Mouse (Mus musculus) C2C12 (cell line): Measurements from ENCODE around the gene Ifi35. TPM values are rescaled to one million over a fixed set of nuclear protein-coding genes. Genes with fewer than 3 reads are reported as not detected.

ENCODE experiments used
- H3K27me3 ChIP-seq: one replicate; pipeline ENCODE4 v1.6.1; 2011; ENCODE audit not compliant: control insufficient read depth, insufficient read depth, insufficient read length
- H3K36me3 ChIP-seq: one replicate; pipeline ENCODE4 v1.6.1; 2011; ENCODE audit not compliant: control insufficient read depth, insufficient read depth
- H3K4me3 ChIP-seq: one replicate; pipeline ENCODE4 v1.5.1; 2011; ENCODE audit warnings: mild to moderate bottlenecking, control low read depth; ENCODE audit not compliant: poor library complexity, insufficient read depth, severe bottlenecking
- H3K79me2 ChIP-seq: one replicate; pipeline ENCODE4 v1.6.1; 2011; ENCODE audit not compliant: control insufficient read depth, insufficient read depth
- H3K79me3 ChIP-seq: one replicate; pipeline ENCODE4 v1.6.1; 2011; ENCODE audit warnings: low read depth, control low read depth
- H3ac ChIP-seq: one replicate; pipeline ENCODE3; 2011; ENCODE audit warnings: low read depth; ENCODE audit not compliant: control insufficient read depth, insufficient read length
- CEBPB ChIP-seq: IDR thresholded peaks from one replicate; pipeline ENCODE4 v1.6.1; 2011; ENCODE audit warnings: low read depth, mild to moderate bottlenecking, control low read depth, moderate library complexity
- CTCF ChIP-seq: IDR thresholded peaks from one replicate; pipeline ENCODE4 v1.5.1; 2011; ENCODE audit not compliant: control insufficient read depth, insufficient read depth, insufficient read length
- FOSL1 ChIP-seq: IDR thresholded peaks from one replicate; pipeline ENCODE4 v1.8.0; 2011; ENCODE audit warnings: mild to moderate bottlenecking, low read length; ENCODE audit not compliant: poor library complexity, insufficient read depth, severe bottlenecking
- MAX ChIP-seq: IDR thresholded peaks from one replicate; pipeline ENCODE4 v1.6.1; 2011; ENCODE audit warnings: mild to moderate bottlenecking, control low read depth
- MYOD1 ChIP-seq: IDR thresholded peaks from one replicate; pipeline ENCODE4 v1.6.1; 2011; ENCODE audit warnings: low read depth; ENCODE audit not compliant: control insufficient read depth, insufficient read length
- MYOG ChIP-seq: IDR thresholded peaks from one replicate; pipeline ENCODE4 v1.6.1; 2011; ENCODE audit not compliant: control insufficient read depth, insufficient read length; ENCODE audit errors: extremely low read depth
- USF1 ChIP-seq: IDR thresholded peaks from one replicate; pipeline ENCODE4 v1.6.1; 2011; ENCODE audit warnings: low read depth, mild to moderate bottlenecking, control low read depth, moderate library complexity
- microRNA-seq: library from miRNA; unstranded; fragments of <30 nt; microRNA quantifications from one replicate; pipeline ENCODE4, GENCODE M21; 2019; ENCODE audit warnings: borderline microRNAs expressed
- polyA plus RNA-seq: library from polyadenylated mRNA; unstranded; fragments of >200 nt; fragmentation: generic; extraction: Trizol; gene quantifications from one replicate; pipeline ENCODE4 v1.2.1, GENCODE M21; 2012; ENCODE audit warnings: missing spikeins

Gene Ifi35
- polyA plus RNA-seq, 1 experiment: 23.4 TPM

GRCm38 (mm10) chr11:101507090-101507489 lies 58.9 kb downstream of the Ifi35 start:
- H3K79me2 ChIP-seq: no peaks in the 10 kb centered on the region
- H3ac ChIP-seq: no peak overlapping the region
- no peaks in the 10 kb centered on the region for H3K79me3 ChIP-seq
- no peak overlapping the region for H3K4me3 ChIP-seq
- H3K36me3 ChIP-seq: peaks cover 86% of the 10 kb centered on the region
- TF ChIP-seq CEBPB: no peak
- TF ChIP-seq MYOD1: no peak
- no peak for TF ChIP-seq MAX
- no peak for TF ChIP-seq CTCF
- TF ChIP-seq USF1: no peak
- no peak for TF ChIP-seq MYOG
- no peak for TF ChIP-seq FOSL1
- no peaks in the 10 kb centered on the region for H3K27me3 ChIP-seq

Small RNA genes within 50 kb of the gene (microRNA-seq; reads per million reads assigned to microRNA genes)
- gene Mir6929: 0.24 reads per million

Other genes with a start within 250 kb of the Ifi35 start
- gene Ezh1, start 221.9 kb upstream of the Ifi35 start, polyA plus RNA-seq: 4.5 TPM
- gene Ramp2, start 202.4 kb upstream of the Ifi35 start, polyA plus RNA-seq: 0.66 TPM
- gene Vps25, start 194.7 kb upstream of the Ifi35 start, polyA plus RNA-seq: 116 TPM
- gene Wnk4, start 187.8 kb upstream of the Ifi35 start, polyA plus RNA-seq: 0.49 TPM
- gene Cntd1, start 169.4 kb upstream of the Ifi35 start, polyA plus RNA-seq: 0.05 TPM
- gene Coa3, start 169.3 kb upstream of the Ifi35 start, polyA plus RNA-seq: 85.2 TPM
- 103 TPM for gene Becn1, start 146.1 kb upstream of the Ifi35 start, polyA plus RNA-seq
- 89.9 TPM for gene Psme3, start 132.2 kb upstream of the Ifi35 start, polyA plus RNA-seq
- gene Aoc2, start 123.3 kb upstream of the Ifi35 start, polyA plus RNA-seq: 1.2 TPM
- 0.07 TPM for gene Aoc3, start 117.8 kb upstream of the Ifi35 start, polyA plus RNA-seq
- not detected for gene G6pc, start 80.8 kb upstream of the Ifi35 start, polyA plus RNA-seq
- 50.6 TPM for gene Aarsd1, start 30.8 kb upstream of the Ifi35 start, polyA plus RNA-seq
- 5.2 TPM for gene Gm27029, start 23.6 kb upstream of the Ifi35 start, polyA plus RNA-seq
- 10.4 TPM for gene Rundc1, start 23.3 kb upstream of the Ifi35 start, polyA plus RNA-seq
- 19.2 TPM for gene Ptges3l, start 23.1 kb upstream of the Ifi35 start, polyA plus RNA-seq
- 2,812 TPM for gene Rpl27, start 6.1 kb upstream of the Ifi35 start, polyA plus RNA-seq
- 19.2 TPM for gene Rnd2, start 16.6 kb downstream of the Ifi35 start, polyA plus RNA-seq
- 306 TPM for gene Vat1, start 17.8 kb downstream of the Ifi35 start, polyA plus RNA-seq
- 5.2 TPM for gene Brca1, start 103.5 kb downstream of the Ifi35 start, polyA plus RNA-seq
- 15.7 TPM for gene Nbr1, start 103.7 kb downstream of the Ifi35 start, polyA plus RNA-seq
- 1.0 TPM for gene Tmem106a, start 133.8 kb downstream of the Ifi35 start, polyA plus RNA-seq
- gene Gm11634, start 150.8 kb downstream of the Ifi35 start, polyA plus RNA-seq: not detected
- gene Rdm1, start 178.8 kb downstream of the Ifi35 start, polyA plus RNA-seq: 9.5 TPM
- gene Arl4d, start 217.1 kb downstream of the Ifi35 start, polyA plus RNA-seq: 2.5 TPM